Mouse (Mus musculus): ENCODE results near the gene Dgkg.
A peak's percentile ranks its signal among the peaks of the same experiment; 100 is the strongest.

Dgkg gene

DNA sequence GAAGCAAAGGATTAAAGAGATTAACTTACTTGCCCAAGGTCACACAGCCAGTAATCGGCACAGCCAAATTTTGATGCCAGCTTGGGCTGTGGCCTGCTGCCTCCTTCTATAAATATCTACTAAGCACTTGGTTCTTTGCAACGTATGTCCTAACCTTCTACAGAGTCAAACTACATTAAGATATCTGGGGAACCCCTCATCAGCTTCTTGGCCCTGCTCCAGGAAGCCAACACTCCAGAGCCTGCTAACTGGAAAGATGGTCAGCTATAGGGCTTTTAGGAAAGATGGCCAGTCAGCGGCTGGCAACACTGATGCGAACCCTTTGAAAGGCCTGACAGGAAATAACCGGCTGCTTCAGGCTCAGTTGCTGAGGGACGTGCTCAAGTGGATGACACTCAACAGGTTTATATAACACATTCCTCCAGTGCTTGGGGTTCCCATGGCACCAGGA is 114.3 kb downstream of the Dgkg start:
- DNase-seq: peak in 1 of 2 experiments; percentile 35

DNA sequence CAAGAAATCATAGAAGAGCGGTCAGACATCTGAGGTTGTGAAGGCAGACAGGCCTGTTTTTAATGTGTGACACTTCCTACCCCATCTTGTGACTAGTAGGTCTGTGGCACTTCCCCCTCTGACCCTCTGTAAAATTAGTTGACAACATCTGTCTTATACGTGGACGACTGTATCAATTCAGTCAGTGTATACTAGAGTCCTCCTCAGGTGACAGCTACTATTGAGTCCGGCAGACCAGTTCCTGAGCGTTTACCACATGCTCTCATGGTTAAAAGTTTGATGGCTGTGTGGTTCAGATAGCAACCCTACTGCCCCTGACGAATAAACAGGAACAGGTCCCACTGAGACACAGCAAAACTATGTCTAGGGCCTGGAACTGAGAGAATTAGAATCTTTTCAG is 117.7 kb downstream of the Dgkg start:
- DNase-seq: no peak

DNA sequence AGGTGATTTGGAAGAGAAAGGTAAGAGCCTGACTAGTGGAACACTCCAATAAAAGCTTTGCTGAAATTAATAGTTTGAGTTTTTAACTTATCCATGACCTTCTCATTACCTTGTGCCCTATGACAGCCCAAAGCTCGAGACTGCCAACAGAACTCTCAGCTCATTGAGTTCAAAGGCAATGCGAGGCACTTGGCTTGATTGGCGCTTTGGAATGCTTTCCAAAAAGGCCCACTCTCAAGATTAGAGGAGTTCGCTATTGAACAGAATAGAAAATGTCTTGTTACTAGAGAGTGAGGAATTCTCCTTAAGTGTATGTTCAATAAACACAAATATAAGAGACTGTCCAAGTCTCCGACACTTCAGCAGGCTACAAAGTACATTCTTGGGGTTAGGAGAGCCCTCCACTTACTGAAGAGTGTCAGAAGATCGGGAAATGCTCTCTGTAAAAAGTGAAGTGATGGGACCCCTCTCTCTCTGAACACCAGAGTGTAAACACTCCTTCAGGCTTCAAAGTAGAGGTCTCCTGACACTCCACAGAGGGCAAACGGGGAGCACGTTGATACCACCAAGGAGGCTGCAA is 120.3 kb downstream of the Dgkg start:
- DNase-seq: no peak

DNA sequence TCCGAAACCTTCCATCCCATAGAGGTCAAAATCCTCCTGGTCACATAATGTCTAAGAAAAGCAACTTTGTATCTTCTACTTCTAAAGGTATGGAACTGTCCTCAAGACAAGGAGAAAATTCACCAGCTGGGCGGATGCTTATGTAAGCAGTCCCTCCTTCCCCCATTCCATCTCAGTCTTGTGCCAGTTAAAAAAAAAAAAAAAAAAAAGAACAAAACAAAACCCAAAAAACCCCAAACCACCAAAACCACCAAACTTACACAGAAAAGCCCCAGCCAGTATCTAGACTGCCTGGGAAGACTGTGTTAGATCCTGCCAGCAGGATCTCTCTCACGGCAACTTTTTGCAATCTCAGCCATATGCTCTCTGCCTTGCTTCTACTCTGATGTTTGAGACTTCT is 123.9 kb downstream of the Dgkg start:
- DNase-seq: no peak

DNA sequence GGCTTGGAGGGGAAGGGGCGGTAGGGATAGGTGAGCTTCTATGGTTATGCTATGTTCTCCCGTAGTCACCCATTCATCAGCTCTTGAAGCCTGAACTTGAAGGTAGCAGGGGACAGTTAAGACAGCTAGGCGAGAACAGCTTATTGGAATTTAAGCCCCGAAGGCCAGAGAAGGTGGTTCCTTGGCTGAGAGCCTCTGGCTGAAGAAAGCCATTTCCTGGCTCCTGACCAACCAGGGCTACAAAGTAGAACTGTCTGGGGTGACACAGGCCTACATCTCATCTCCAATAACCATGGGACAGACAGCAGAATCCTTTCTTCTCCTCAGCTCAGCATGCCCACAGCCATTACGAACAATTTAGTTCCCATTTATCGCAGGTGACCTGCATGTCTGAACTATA is 125.2 kb downstream of the Dgkg start:
- DNase-seq: peak; percentile 55 to 56

GRCm38 (mm10) chr16:22531041-22531440 is 126.0 kb downstream of the Dgkg start:
- no peak for DNase-seq

GRCm38 (mm10) chr16:22527499-22527939 is 129.5 kb downstream of the Dgkg start:
- peak; percentile 63 to 76 for DNase-seq

DNA sequence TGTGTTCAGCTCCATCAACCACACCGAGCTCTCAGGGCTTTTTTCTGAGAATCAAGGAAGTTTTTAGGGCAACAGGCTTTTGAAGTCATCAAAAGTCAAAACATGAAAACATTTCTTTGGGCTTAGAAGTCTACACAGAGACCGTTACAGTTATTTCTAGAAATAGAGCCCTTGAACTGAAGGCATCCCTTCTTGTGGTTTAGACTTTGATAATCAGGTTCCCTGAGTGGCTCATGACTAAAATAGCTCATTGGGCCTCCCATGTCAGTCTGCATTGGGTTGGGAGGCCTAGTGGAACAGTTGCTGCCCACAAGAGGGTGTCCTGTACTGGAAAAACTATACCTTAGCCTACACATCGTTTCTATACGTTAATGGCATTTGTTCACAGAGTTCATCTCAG is 130.6 kb downstream of the Dgkg start:
- DNase-seq: no peak

DNA sequence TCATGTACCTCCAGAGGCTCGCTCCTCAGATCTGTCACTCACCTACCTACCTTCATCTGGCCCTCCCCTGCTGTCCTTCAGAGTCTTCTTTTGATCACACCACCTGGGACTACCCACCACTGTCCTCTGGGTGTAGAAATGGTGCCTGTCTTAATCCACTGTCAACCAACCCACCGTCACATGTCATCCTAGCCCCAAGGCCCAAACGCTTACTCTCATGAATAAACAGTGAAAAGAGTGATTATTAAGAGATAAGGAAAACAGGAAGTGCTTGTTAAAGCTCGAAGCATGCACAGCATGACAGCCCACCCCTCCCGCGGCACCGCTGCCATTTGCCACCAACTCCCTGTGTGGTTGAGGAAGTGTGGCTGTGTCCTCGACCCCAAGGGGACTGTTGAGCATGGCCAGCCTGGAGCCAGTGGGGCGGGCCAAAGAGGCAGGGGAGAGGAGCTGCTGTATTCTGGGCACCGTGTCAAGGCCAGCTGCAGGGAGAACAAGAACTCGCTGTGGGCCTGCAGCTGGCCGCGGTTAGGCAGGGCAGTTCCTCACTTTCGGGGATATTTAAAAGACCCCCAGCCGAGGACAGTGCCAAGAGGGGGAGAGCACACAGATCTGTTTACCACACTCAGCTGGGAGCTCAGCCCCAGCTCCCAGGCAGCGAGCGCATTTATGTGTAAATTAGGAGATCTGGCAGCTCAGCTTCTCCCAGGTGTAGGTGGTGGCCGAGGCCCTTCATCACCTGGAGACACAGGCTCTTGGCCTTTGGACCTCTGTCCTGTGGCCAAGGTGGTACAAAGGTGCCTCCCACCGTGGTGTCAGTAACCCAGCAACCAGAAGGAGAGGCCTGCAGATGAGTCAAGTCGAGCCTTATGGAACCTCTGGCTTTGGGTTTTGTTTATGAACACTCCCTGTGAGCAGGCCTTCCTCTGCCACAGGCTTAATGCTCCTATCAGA is 139.3 kb downstream of the Dgkg start:
- DNase-seq: peak; percentile 40 to 66

DNA sequence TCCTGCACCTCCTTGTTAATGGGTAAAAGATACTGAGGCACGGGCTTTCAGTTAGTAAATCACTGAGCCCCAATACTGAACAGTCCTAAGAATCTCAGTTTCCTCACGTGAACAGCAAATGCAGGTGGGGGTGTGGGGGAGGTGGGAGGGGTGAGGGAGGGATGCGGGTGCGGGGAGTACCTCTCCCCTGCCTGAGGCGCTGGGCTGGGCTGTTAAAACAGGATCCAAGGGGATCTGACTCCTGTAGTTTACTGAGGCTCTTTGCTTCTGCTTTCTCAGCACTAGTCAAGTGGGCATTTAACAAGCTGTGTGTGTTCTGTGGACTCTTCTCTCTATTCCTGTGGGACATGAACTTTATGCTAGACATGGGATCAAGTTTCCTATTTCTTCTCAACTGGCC is 141.5 kb downstream of the Dgkg start:
- no peak for DNase-seq

DNA sequence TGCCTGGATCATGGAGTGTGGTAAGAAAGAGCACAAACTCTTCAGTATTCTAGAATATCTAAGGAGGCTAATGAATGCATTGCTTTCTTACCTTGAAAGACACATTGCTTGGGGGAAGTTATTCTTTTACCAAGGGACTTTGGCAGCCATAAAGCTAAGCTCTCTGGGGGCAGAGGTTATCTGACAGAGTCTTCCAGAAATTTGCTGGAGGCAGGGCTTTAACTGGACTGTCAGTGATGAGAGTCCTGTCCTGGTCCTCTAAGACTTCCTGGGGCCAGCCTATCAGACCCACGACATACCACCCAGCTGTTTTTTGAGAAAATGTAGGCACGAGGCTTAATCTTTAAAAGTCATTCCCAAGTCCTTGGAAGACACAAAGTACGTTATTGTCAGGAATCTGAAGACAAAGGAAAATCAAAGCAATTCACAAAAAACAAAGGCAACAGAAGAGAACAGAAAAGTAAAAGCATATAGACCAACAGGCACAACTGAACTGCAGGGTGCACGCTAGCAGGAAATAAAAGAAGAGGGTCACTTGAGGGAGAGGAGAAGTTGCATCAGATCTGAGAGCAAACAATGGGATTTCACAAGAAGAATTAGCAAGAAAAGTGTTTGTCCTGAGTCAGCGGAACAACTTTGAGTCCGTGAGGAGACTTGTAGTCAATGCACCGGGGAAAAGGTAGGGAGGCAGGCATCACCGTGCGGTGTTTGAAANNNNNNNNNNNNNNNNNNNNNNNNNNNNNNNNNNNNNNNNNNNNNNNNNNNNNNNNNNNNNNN is 146.0 kb downstream of the Dgkg start:
- no peak for DNase-seq

DNA sequence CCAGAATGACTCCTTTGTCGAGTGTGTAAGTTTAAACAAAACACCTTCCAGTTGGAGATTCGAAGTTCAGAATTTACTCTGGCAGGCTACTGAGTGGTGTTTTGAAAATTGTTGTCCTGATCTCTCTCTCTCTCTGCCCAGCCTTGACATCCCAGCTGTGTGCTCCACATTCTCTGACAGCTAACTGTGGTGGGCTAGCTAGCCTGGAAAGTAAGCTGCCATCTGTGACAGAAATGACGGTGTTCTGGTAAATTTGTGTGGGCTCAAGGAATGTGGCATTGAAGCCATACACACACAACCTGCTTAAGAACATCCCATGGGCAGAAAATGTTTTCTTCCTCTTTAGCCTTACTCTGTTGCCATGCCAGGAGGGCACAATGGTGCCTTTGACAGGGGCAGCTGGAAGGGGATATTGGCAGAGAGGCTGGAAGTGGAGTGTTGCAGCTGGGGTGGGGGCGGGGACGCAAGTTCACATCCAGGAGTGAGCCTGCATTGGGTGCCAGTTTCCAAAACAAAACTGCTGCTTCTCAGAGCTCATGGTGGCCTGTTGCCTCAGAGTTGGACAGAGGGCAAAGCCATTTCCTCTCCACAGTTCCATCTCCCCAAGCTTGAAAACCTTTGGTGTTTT is 148.0 kb downstream of the Dgkg start:
- no peak for DNase-seq

GRCm38 (mm10) chr16:22505656-22506055 is 151.4 kb downstream of the Dgkg start:
- no peak for DNase-seq

DNA sequence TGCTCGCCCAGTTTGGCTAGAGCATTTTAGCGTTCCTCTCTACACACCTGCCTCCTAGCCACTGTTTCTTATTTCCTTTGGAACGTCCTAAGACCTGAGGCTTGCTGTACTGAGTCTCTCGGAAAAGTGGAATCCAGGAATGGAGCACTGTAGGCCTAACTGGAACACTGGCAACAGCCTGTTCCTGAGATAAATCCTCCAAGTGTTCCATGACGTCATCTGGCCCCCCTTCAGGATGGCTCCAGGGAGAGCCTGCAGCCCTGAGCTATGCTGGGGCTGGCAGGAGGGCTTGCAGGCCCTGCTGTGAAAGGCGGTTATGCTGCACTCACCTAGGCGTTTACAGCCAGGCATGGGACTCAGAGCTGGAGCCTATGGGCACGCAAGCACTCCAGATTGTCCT is 152.2 kb downstream of the Dgkg start:
- no peak for DNase-seq

GRCm38 (mm10) chr16:22504049-22504448 is 153.0 kb downstream of the Dgkg start:
- no peak for DNase-seq

GRCm38 (mm10) chr16:22503467-22503866 is 153.6 kb downstream of the Dgkg start:
- no peak for DNase-seq

- no peak for DNase-seq
Measured at GRCm38 (mm10) chr16:22501855-22502254, 155.2 kb downstream of the Dgkg start.

- no peak for DNase-seq
Measured at GRCm38 (mm10) chr16:22500561-22500960, 156.5 kb downstream of the Dgkg start.

GRCm38 (mm10) chr16:22499951-22500350 is 157.1 kb downstream of the Dgkg start:
- no peak for DNase-seq

- DNase-seq: no peak
Measured at GRCm38 (mm10) chr16:22499447-22499846, 157.6 kb downstream of the Dgkg start.

- no peak for DNase-seq
Measured at GRCm38 (mm10) chr16:22497976-22498375, 159.0 kb downstream of the Dgkg start.

GRCm38 (mm10) chr16:22495259-22495658 is 161.8 kb downstream of the Dgkg start:
- DNase-seq: no peak

- DNase-seq: peak; percentile 39 to 63
Measured at GRCm38 (mm10) chr16:22494815-22495214, 162.2 kb downstream of the Dgkg start.
